Mouse (Mus musculus) heart, adult 2 months (tissue): ENCODE results near the gene Prrx1. TPM values are rescaled to one million over a fixed set of nuclear protein-coding genes. Genes with fewer than 3 reads are reported as not detected.

Source experiments
- DNase-seq, 2 experiments: peaks; one replicate each; pipeline ENCODE4 v3.0.0; 2021
- H3K27ac ChIP-seq: fragments of 200-600 bp; 2 replicates; pipeline ENCODE4 v1.8.1; 2022
- H3K27me3 ChIP-seq: fragments of 200-500 bp; 2 replicates; pipeline ENCODE4 v1.6.1; 2012; ENCODE audit warnings: mild to moderate bottlenecking, low read length, inconsistent platforms, mixed read lengths; ENCODE audit not compliant: control insufficient read depth, insufficient read depth
- H3K36me3 ChIP-seq: fragments of 200-500 bp; 2 replicates; pipeline ENCODE4 v1.6.1; 2012; ENCODE audit warnings: low read length, inconsistent platforms; ENCODE audit not compliant: control insufficient read depth, insufficient read depth
- H3K4me1 ChIP-seq: fragments of 200-500 bp; 2 replicates; pipeline ENCODE4 v1.6.1; 2011; ENCODE audit warnings: low read length; ENCODE audit not compliant: control insufficient read depth, insufficient read depth
- H3K4me3 ChIP-seq: fragments of 200-600 bp; 2 replicates; pipeline ENCODE4 v1.8.1; 2022
- H3K79me2 ChIP-seq: fragments of 200-500 bp; replicated peaks from 2 replicates; pipeline ENCODE4 v1.6.1; 2012; ENCODE audit warnings: mild to moderate bottlenecking, inconsistent platforms, low read length, moderate library complexity, mixed read lengths; ENCODE audit not compliant: control insufficient read depth, insufficient read depth
- H3K9ac ChIP-seq: fragments of 200-500 bp; 2 replicates; pipeline ENCODE4 v1.6.1; 2012; ENCODE audit warnings: low read depth, mild to moderate bottlenecking, control low read depth, inconsistent platforms, low read length, mixed read lengths
- CTCF ChIP-seq: fragments of 200-600 bp; IDR thresholded peaks from 2 replicates; pipeline ENCODE4 v1.8.1; 2022; ENCODE audit warnings: antibody characterized with exemption, mild to moderate bottlenecking, moderate library complexity
- EP300 ChIP-seq: fragments of 200-500 bp; IDR thresholded peaks from 2 replicates; pipeline ENCODE4 v1.6.1; 2011; ENCODE audit warnings: low read depth, low read length, control low read depth; ENCODE audit not compliant: insufficient read depth
- POLR2A ChIP-seq: fragments of 200-500 bp; IDR thresholded peaks from 2 replicates; pipeline ENCODE4 v1.6.1; 2011; ENCODE audit warnings: mild to moderate bottlenecking, low read depth, low read length, control low read depth; ENCODE audit not compliant: insufficient read depth
- WGBS: fragments of 180-500 bp; shearing (Covaris S2); methylation state at CpG from one replicate; pipeline ENCODE4 v1.1.7; 2018; 5-methylcytosine and 5-hydroxymethylcytosine counted together
- intact Hi-C: fragments of 180-260 bp; cut with DNase I; formaldehyde crosslinking; loops from one replicate; pipeline ENCODE4 v1.15.1; 2025
- long read RNA-seq: library from polyadenylated mRNA; stranded (forward); transcript quantifications from one replicate; pipeline ENCODE4 v2.0.0, GENCODE M21; 2021
- polyA plus RNA-seq: library from polyadenylated mRNA; depleted of rRNA; stranded (reverse); fragments of >200 nt; gene quantifications from 2 replicates; pipeline ENCODE4 v1.2.3, GENCODE M21; 2012; rRNA removed
- total RNA-seq, 2 experiments: library from RNA; stranded (reverse); gene quantifications; 2 replicates each; pipeline ENCODE4 v1.2.3; 2021

The Prrx1 gene
- total RNA-seq (10 to 100 TPM; 28.1 to 29.5 TPM), polyA plus RNA-seq (15.0 and 28.6 TPM in 2 replicates)
- long read RNA-seq, full-length matches to known transcripts = 21 of 25 reads
- long read RNA-seq, partial matches to known transcripts = 3 of 25 reads
- long read RNA-seq, other reads (novel, unspliced or antisense) = 1 of 25 reads

- Histone ChIP-seq H3K9ac (peak within 1 kb of the TSS; percentile 83), H3K27me3 (peaks cover 2% of the 10 kb centered on the region; the same call in 1 of the 2 replicates), H3K79me2 (no peaks in the 10 kb centered on the region; the same call in 1 of the 2 replicates), H3K27ac (peak within 1 kb of the TSS; percentile 87), H3K4me3 (peak within 1 kb of the TSS; percentile 64), H3K4me1 (no peaks in the 10 kb centered on the region), H3K36me3 (no peaks in the 10 kb centered on the region)
- intact Hi-C loops = loop anchor here (2.0 to 5.0 kb wide), 4 partner anchors 46 to 162 kb away; partner anchors contain the start of gene Gorab
- TF ChIP-seq EP300 = no peak
- peak; percentile 50 for TF ChIP-seq CTCF
- DNase-seq = peak; percentile 42 to 53
- WGBS = 1% methylated on average over 17 of the region's 17 CpGs
Measured at GRCm38 (mm10) chr1:163313101-163313773, at the start of gene Prrx1. Gene Prrx1, minus strand, starts transcription at chr1:163313710.

- no peak overlapping the region for H3K4me3 ChIP-seq
- H3K79me2 ChIP-seq = no peaks in the 10 kb centered on the region
- no peaks in the 10 kb centered on the region; the same call in 1 of the 2 replicates for H3K4me1 ChIP-seq
- H3K36me3 ChIP-seq = no peaks in the 10 kb centered on the region
- DNase-seq = peak; percentile 33 to 46
- TF ChIP-seq CTCF = no peak
- TF ChIP-seq POLR2A = no peak
- no peak for TF ChIP-seq EP300
- no peaks in the 10 kb centered on the region for H3K27me3 ChIP-seq
- no peak overlapping the region for H3K9ac ChIP-seq
- H3K27ac ChIP-seq = peak overlapping the region; percentile 36
- WGBS = 68% methylated on average over 8 of the region's 8 CpGs
- intact Hi-C loops = loop anchor here (5.0 kb wide), 1 partner anchor 45 kb away; no protein-coding TSS in a partner anchor
Measured at GRCm38 (mm10) chr1:163362202-163362601, 48.7 kb upstream of the Prrx1 start.

- intact Hi-C loops = loop anchor here (5.0 kb wide), 1 partner anchor 44 kb away; no protein-coding TSS in a partner anchor
- no peak for TF ChIP-seq POLR2A
- no peak for TF ChIP-seq CTCF
- TF ChIP-seq EP300 = no peak
- H3K9ac ChIP-seq = no peak overlapping the region
- no peak for DNase-seq
- no peaks in the 10 kb centered on the region for H3K79me2 ChIP-seq
- H3K27ac ChIP-seq = peak overlapping the region; percentile 31
- WGBS = 55% methylated on average over 5 of the region's 5 CpGs
- no peaks in the 10 kb centered on the region for H3K36me3 ChIP-seq
- no peaks in the 10 kb centered on the region for H3K27me3 ChIP-seq
- H3K4me1 ChIP-seq = no peaks in the 10 kb centered on the region; the same call in 1 of the 2 replicates
- no peak overlapping the region for H3K4me3 ChIP-seq
Measured at GRCm38 (mm10) chr1:163361376-163361775, 47.9 kb upstream of the Prrx1 start.

GRCm38 (mm10) chr1:163360796-163361195 is 47.3 kb upstream of the Prrx1 start:
- WGBS = 43% methylated on average over 6 of the region's 6 CpGs
- no peak overlapping the region; the same call in 1 of the 2 replicates for H3K27ac ChIP-seq
- intact Hi-C loops = loop anchor here (5.0 kb wide), 1 partner anchor 43 kb away; no protein-coding TSS in a partner anchor

GRCm38 (mm10) chr1:163359521-163359920 is 46.0 kb upstream of the Prrx1 start:
- no peak for DNase-seq
- TF ChIP-seq CTCF = no peak
- no peak for TF ChIP-seq POLR2A
- TF ChIP-seq EP300 = no peak
- H3K4me3 ChIP-seq = no peak overlapping the region
- H3K36me3 ChIP-seq = no peaks in the 10 kb centered on the region
- intact Hi-C loops = no loop called here
- H3K79me2 ChIP-seq = no peaks in the 10 kb centered on the region
- H3K4me1 ChIP-seq = no peaks in the 10 kb centered on the region; the same call in 1 of the 2 replicates
- no peak overlapping the region for H3K9ac ChIP-seq
- H3K27me3 ChIP-seq = no peaks in the 10 kb centered on the region
- 95% methylated on average over 3 of the region's 3 CpGs for WGBS
- H3K27ac ChIP-seq = no peak overlapping the region

More at GRCm38 (mm10) chr1:163360796-163361195, 47.3 kb upstream of the Prrx1 start:
- Histone ChIP-seq H3K4me3 (no peak overlapping the region), H3K36me3 (no peaks in the 10 kb centered on the region), H3K4me1 (no peaks in the 10 kb centered on the region; the same call in 1 of the 2 replicates), H3K27me3 (no peaks in the 10 kb centered on the region), H3K9ac (no peak overlapping the region), H3K79me2 (no peaks in the 10 kb centered on the region)
- TF ChIP-seq CTCF (no peak), POLR2A (no peak), EP300 (no peak)
- DNase-seq = no peak

GRCm38 (mm10) chr1:163358165-163358564 is 44.7 kb upstream of the Prrx1 start:
- Histone ChIP-seq H3K79me2 (no peaks in the 10 kb centered on the region), H3K27ac (no peak overlapping the region), H3K4me3 (no peak overlapping the region), H3K27me3 (no peaks in the 10 kb centered on the region), H3K36me3 (no peaks in the 10 kb centered on the region), H3K4me1 (no peaks in the 10 kb centered on the region), H3K9ac (no peak overlapping the region)
- DNase-seq = no peak
- intact Hi-C loops = no loop called here
- no peak for TF ChIP-seq CTCF
- no peak for TF ChIP-seq EP300
- TF ChIP-seq POLR2A = no peak
- 72% methylated on average over 7 of the region's 7 CpGs for WGBS
